Mouse (Mus musculus): Measurements from ENCODE around the gene Aqp7.
A peak's percentile ranks its signal among the peaks of the same experiment; 100 is the strongest.

The Aqp7 gene

GRCm38 (mm10) chr4:40996302-40996701, 51.6 kb downstream of the Aqp7 start:
- DNase-seq, result no peak

- no peak for DNase-seq
Observed at GRCm38 (mm10) chr4:40989633-40990032, 58.3 kb downstream of the Aqp7 start.

GRCm38 (mm10) chr4:40983686-40984085, 64.3 kb downstream of the Aqp7 start:
- peak; percentile 6 for DNase-seq

All from lung, postnatal 10 days (tissue).